Mouse (Mus musculus): ENCODE measurements around the gene Zfp13. TPM values are rescaled to one million over a fixed set of nuclear protein-coding genes. Genes with fewer than 3 reads are reported as not detected.
"Not testable (repeated sequence)": the region's sequence is repeated elsewhere in the genome, so short reads cannot be mapped to it uniquely, and the experiment has no call there.

The Zfp13 gene
- total RNA-seq, 2 experiments from 2014 or later, result 6.6 to 7.0 TPM

GRCm38 (mm10) chr17:23550188-23550791 is 49.0 kb downstream of the Zfp13 start:
- DNase-seq, result peak; percentile 84

GRCm38 (mm10) chr17:23549441-23549840 is 49.8 kb downstream of the Zfp13 start:
- no peak for DNase-seq

- peak; percentile 48 for DNase-seq
These were observed 50.7 kb downstream of the Zfp13 start for GRCm38 (mm10) chr17:23548615-23549014.

- no peak for DNase-seq
These were observed 51.4 kb downstream of the Zfp13 start for GRCm38 (mm10) chr17:23547681-23548443.

GRCm38 (mm10) chr17:23546702-23547505 is 52.4 kb downstream of the Zfp13 start:
- peak; percentile 63 for DNase-seq

GRCm38 (mm10) chr17:23546333-23546701 is 53.0 kb downstream of the Zfp13 start:
- DNase-seq, result peak; percentile 61

- DNase-seq, result no peak
These were observed 53.4 kb downstream of the Zfp13 start for GRCm38 (mm10) chr17:23545841-23546240.

GRCm38 (mm10) chr17:23544766-23545165 is 54.5 kb downstream of the Zfp13 start:
- no peak for DNase-seq

- DNase-seq, result no peak
These were observed 55.3 kb downstream of the Zfp13 start for GRCm38 (mm10) chr17:23543983-23544382.

GRCm38 (mm10) chr17:23543325-23543724 is 56.0 kb downstream of the Zfp13 start:
- DNase-seq, result no peak

- DNase-seq, result no peak
These were observed 56.5 kb downstream of the Zfp13 start for GRCm38 (mm10) chr17:23542835-23543234.

GRCm38 (mm10) chr17:23542004-23542720 is 57.1 kb downstream of the Zfp13 start:
- DNase-seq, result no peak

GRCm38 (mm10) chr17:23540605-23541475 is 58.4 kb downstream of the Zfp13 start:
- no peak for DNase-seq

- no peak for DNase-seq
These were observed 59.2 kb downstream of the Zfp13 start for GRCm38 (mm10) chr17:23540106-23540505.

GRCm38 (mm10) chr17:23539608-23540007 is 59.7 kb downstream of the Zfp13 start:
- DNase-seq, result no peak

- DNase-seq, result no peak
These were observed 60.8 kb downstream of the Zfp13 start for GRCm38 (mm10) chr17:23538299-23539015.

- no peak for DNase-seq
These were observed 61.6 kb downstream of the Zfp13 start for GRCm38 (mm10) chr17:23537554-23538255.

- DNase-seq, result not testable (repeated sequence)
These were observed 64.1 kb downstream of the Zfp13 start for GRCm38 (mm10) chr17:23535046-23535788.

Data from gastrocnemius, postnatal 10 days (tissue).